Mouse (Mus musculus) retina, postnatal 7 days (tissue): ENCODE measurements at regions not wholly inside any gene's neighbourhood (a gene's known extent, or its start where the extent isn't known, plus 50 kb on each side); places are given as distances from the start of the nearest gene placed in this dataset.
A peak's percentile ranks its signal among the peaks of the same experiment; 100 is the strongest.

Source experiments
- DNase-seq: peaks from one replicate; pipeline ENCODE4 v3.0.0-alpha.2; 2012; ENCODE audit warnings: low read depth, low spot score

DNA sequence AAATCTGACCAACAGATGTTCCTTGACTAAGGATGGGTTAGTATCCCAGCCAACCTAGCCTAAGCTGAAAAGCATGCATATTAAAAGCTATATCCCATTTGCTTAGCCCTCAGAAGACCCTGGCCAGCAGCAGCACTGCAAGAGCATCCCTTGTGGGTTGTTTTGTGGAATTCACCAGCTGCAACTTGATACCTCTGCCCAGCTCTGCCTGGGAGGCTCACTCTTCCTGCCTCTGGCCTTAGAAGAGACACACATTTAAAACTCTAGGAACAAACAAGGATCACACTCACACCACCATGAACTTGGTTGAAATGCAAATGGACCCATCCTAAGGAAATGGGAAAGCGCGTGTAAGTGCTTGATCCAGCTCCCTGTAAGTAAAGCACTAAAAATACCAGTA, 107.7 kb upstream of the Arl4c start:
- no peak for DNase-seq

DNA sequence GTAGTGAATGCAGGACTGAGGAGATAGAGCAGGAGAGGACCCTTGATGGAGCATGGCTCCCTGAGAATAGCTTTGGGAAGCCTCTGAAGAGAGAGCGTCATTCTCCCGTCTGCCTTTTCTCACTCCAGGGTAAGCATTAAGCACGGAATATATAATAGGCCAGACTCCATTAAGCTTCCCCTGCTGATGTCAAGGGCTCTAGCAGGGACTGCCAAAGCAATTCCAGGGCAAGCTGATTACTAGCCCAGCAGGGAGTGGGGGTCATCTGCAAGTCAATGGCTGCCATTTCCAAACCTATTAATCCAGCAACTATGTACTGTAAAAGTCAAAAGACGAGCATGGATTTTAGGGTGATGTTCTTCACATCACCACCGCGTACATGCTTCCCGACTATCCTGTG, 111.2 kb upstream of the Arl4c start:
- no peak for DNase-seq

DNA sequence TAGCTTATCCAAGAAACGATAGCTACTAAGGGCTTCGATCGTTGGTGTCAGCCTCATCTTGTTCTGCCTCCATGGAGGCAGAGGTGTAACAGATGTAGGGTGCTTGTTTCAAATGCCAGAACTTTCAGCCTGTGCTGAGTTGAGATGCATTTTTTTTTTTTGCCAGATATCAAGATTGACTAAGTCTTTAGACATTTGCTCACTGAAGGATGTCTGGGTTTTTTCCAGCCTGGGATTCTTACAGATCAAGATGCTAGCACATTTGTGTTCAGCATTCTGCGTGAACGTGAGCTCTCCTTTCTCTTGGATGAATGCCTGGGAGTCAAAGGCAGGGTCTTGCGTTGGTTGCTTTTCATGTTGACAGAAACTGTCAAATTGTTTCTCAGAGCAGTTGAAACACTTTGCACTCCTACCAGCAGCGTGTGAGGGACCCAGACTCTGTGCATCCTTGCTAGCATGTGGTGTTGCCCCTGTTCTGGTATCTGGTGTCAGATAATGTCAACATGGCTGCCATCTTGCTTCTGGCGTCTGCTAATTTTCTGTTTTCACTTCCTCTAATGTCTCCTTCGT, 114.4 kb upstream of the Arl4c start:
- DNase-seq: no peak

DNA sequence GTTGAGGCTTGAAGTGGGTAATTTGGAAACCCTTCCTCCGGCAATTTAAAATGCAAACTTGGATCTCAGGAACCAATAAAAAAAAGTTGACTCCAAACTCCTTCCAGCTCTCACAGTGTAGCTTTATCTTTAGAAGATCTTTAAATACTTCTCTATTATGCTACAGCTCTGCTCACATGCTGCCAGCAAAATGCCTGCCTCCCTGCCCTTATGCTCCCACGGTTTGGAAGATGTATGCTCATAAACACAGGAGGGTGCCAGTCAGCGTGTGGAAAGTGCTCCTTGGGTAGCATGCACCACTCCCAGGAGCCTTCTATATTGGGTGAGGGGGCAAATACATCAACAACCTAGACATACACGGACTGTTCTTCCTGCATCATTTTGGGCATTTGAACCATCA, 123.2 kb upstream of the Arl4c start:
- no peak for DNase-seq

DNA sequence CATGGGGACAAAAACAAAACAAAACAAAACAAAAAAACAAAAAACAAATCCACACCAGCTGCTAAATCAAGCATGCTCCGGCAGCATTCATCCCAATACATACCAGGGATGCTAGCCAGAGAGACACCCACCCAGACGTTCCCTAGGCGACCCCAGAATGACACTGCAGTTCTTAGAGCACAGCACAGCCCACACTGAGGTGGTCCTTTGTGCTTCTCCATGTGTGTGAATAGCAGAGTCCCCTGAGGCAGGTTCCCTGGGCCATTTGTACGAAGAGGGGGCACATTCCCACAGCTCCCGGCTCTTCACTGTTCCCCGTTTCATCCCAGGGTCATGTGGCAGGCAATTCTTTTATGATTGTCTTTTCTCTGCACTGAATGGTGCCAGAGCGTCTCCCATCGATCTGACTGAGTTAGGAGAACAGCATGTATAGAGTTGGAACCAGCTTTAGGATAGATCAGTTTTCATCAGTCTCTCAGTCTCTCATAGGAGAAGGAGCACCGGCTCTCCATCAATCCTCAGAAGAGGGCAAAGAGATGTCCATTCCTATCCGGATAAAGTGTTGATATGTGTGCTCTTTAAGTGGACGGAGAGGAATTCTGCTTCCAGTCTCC, 136.7 kb upstream of the Arl4c start:
- DNase-seq: no peak

DNA sequence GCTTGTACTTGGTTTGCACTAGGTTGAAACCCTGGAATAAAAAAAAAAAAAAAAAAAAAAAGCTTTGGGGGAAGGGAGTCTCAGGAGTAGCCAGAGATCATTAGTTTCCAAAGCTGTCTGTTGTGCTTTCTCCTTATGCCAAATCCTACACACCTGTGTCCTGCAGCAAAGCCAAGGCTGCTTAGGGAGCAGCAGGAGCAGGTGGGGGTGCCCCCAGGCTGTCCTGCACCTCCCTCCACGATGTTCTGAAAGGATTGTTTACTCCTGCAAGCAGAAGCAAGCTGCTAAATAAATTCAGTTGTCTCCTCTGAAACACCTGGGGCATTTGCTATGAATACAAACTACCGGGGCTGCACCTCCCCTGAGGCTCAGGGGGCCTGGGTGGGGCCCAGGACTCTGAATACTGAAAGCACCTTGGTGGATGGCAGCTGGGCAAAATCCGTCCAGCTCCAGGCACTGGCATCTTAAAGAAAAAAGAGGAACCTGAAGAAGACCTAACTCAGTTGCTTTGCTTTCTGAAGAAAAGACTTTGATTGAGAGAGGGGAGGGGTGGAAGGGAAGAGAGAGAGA, 137.5 kb upstream of the Arl4c start:
- DNase-seq: no peak

DNA sequence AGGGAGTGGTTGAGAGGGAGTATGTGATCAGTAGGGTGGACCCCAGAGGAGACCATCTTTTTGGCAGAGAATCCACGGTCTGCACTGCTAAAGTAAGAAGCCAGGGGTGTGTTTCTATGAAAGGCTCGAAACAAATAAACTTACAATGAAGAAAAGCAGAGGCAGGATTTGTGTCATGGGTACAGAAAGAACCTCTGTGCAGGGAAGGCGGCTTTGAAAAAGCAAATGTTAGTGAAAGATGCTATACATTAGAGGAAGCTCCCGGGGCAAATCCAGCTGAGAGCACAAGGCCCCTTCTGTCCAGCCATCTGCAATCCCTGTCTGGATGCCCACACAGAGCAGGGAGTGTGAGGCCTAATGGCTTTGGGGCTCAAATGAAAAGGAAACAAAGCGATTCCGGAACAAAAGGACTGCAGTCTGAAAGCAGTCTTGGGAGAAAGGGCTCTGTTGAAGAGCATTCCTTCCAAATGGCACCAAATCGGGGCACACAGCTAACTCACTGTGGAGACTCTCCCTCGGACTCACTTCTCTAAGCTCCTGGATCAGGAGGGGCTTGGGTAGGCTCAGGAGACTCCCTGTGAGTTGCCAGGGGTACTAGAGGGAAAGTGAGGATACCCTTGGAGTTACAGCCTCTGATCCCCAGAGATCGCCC, 138.1 kb upstream of the Arl4c start:
- no peak for DNase-seq

DNA sequence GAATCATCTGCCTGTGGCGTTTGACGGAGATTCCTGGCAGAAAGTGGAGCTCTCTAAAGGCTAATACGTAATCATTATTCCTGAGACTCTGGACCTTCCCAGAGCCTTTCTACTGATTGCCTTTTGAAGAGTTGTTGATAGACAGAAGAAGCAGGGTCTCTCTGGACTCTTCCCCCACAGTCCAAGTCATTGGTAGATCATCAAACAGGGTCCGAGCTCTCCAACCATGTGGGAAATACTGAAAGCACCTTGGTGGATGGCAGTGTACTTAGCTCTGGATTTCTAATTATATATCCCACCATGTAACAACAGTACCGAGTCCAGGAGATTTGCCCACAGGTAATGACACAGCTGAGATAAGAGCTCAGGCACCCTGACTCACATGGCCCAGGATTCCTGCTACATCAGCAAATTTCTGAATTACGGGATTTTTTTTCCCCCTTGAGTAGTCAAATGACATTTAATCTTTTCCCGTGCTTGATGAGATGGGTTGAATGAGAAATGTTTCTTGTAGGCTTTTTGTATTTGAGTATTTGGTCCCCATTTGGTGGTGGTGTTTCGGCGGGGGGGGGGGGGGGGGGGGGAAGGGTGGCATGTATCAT, 139.1 kb upstream of the Arl4c start:
- DNase-seq: no peak

DNA sequence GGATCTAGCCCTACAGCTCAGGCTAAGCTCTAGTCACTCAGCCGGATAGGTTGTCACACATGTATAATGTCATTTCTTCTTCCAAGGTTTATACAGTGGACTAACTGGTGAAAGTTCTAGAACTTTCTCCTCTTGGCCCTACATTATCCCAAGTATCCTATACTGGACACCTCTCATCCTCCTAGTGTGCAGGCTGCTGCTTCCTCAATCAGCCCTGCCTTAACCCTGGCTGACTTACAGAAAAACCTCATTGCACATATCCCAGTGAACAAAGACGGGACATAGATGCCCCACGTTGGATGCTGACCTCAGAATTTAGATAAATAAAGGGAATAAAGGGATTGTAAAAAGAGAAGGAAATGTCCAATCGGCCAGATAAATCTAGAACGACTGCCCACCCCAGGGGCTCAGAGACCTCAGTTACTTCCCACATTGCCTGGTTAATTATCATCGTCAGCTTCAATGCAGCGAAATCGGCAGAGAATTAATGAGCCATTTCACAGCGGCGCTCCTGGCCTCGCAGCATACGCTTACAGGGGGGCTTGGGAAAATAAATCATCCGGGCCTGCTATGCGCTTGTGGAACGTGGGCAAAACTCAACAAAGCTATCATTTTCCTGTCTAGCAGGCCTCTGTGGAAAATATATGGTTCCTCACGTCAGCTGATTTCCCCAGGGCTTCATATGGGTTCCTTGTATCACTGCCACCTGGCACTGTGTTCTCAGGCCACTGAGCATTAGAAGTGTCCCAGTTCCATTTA, 145.5 kb upstream of the Arl4c start:
- peak; percentile 32 for DNase-seq

DNA sequence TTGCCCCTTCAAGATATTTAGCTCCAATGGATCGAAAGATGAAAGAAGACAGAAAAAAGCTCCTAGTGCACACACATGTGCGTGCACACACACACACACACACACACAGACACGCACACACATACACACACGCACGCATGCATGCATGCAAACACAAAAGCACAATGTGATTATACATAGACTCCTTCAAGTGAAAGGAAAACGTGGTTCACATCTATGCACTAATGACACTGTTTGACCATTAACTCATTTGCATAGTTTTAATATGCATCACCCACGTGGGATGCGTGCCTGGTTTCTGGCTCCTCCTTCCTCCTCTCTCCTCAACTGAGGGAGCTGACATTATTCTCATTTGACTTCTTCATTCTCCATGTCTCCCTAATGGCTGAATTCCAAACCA, 146.2 kb upstream of the Arl4c start:
- no peak for DNase-seq

DNA sequence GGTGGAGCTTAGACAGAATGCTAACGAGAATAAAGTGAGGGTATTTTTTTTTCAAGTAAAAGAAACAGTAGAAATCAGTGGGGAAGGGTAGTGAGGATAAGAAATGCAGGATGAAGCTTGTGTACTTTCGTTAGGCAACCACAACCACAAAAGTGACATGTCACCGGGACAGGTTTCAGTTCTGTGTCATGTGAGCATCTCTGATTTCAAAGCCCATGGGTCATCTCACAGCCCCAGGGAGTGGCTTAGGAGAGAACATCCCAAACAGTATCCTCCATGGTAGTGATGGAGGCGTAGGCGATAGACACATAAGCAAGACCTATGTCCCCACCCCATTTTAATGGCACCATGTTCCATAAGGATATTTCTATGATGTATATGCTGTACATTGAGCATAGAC, 147.4 kb upstream of the Arl4c start:
- DNase-seq: no peak

DNA sequence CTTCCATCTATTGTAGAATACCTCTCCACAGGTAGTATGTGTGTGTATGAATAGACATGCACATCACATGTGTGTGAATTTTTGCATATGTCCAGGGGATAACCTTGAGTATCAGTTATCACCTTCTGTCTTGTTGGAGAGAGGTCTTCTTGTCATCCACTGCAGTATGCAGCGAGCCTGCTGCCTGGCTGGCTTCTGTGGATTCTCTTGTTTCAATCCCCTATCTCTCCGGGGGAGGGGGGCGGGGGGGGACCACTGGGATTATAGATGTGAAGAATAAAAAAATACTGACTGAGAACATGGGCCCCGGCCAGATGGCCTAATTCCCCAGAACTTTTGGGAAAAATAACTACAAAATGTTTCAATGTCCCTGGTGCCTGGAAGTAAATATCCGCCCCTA, 149.9 kb upstream of the Arl4c start:
- no peak for DNase-seq

DNA sequence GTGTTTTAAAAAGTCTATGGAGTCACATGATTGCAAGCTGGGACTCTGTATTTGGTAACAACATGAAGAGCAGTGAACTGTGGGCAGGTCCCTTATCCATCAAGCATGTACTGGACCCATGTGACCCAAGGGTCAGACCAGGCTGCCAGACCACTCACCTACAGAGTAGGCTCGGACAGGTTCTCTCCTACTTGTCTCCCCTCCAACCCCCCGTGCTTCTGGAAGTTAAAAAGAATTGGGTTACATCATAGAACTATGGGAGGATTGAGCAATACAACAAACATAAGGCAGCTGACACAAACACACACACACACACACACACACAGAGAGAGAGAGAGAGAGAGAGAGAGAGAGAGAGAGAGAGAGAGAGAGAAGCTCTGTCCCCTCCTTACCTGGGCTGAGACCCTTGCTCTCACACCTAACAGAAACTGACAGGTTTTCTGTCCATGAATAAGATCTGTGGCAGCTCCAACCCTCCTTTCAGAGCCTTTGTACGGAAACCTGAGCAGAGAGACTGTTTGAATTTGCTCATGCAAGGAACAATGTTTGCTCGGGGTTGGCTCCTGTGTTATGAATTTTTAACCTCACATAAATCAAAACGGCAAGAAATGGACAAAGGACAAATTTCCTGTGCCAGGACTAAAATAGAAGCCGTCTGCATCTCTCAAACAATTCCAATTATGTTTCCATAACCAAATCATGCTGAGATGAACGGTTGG, 159.0 kb upstream of the Arl4c start:
- DNase-seq: no peak

DNA sequence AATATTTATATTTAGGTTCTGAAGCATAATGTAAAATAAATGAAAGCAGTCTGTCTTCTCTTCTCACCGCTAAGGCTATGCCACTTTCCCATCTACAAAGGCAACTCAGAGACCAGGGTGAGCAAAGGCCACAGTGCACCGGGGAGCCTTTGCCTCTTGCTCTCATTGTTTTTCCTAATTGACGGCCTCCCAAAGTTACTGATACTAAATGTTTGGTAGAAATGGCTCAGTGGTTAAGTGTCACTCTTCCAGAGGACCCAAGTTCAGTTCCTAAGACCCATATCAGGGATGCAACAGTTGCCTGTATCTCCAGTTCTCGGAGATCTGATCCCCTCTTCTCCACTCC, 159.5 kb upstream of the Arl4c start:
- no peak for DNase-seq

DNA sequence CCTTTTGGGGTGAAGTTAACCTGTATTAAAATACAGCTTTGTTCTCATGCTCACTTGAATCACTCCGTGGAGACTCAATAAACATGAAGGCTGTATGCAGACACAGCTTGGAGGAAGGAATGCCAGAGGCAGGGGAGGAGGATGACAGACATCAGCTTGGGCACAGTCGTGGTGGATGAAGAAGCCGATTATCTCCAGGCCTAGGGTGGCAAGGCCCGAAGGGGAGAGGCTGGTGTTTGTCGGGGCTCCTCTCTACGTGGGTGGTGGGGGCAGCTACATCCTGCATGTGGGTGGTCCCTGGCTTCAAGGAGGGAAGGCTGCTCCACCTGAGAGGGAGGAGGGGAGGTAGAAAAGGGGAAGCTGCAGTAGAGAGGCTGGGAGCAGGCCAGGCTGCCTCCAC, 163.4 kb upstream of the Arl4c start:
- no peak for DNase-seq

DNA sequence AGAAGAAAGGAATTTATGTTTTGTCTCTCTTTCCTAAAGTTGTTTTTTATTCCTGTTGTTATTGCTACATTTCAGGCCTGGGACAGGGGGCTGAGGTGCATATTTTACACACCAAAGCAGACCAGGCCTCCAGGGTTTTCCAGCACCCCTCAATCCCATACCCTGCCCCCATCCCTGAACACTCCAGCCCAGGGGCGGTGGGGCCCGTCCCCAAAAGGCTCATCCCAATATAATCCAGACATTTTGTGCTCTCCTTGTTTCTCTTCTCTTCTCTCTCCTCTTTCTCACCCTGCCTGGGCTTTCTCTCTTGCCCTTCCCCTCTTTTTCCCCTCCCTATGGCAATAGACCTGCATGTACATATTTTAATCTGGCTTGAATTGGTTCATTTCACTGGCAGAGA, 164.6 kb upstream of the Arl4c start:
- DNase-seq: no peak

DNA sequence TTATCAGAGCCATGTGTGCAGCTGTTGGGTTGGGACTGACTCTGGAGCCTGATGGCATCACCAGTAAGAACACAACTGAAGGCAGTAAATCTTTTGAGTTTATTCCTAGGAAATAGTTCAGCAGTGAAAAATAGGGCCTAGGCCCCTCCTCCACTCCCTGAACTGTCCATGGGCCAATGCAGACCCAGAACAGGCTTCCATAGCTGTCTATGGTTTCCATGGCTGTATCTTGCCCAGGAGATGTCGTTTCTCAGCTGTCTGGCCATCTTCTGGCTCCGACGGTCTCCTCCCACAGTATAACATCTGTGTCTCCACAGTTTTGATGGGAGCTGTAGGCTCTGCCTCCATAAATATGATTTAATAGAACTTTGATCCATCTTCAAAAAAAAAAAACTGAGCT, 165.1 kb upstream of the Arl4c start:
- no peak for DNase-seq

DNA sequence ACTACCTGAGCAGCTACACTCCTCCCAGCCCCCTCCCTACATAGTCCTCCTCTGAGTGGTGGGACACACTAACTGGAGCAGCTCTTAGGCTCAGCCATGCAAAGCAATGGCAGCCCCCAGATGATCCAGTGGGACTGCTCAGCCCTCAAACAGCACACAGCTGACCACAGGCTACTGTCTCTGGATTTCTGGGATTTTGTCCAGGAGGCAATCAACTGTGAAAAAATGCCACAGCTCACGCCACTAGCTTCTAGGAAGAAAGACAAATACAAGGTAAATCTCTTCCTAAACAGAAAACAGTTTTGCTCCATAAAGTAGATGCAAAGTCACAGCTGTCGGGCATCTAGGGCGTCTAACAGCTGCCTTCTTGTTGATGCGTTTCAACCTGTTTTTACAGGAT, 167.9 kb upstream of the Arl4c start:
- DNase-seq: peak; percentile 11

DNA sequence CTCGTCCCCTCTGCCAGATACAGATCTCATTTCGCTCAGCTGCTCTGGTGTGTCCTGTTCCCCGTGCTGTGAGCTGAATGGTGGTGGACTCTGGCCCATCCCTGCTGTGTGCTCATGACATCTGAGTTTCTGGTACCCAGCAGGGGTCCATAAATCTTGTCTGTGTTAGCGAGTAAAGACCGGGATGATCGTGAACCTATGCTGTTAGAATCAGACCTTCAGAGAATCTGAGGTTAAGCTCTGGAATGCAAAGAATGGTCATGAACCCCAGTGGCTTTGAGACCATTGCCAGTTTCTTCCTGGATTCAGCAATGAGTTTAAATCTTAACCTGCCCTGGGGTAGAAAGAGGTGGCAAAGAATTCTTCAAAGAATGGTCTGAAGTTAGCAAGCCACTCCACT, 173.3 kb upstream of the Arl4c start:
- DNase-seq: no peak

DNA sequence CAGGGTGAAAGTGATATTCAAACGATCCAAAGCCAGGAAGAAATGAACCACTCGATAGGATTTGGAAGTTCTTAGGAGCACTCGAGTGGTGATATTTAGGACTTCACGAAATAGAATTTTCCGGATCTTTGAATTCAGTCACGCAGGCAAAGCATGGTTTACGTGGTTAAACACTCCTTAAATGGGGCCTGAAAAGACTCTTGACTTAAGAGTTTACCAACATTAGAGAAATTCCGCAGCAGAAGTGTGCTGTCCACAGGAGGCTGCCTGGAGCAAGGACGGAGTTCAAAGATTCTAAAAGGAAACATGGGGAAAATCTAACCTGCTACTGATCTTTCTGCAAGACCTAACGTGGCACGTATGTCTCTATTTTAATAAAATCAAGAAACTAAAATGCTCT, 175.4 kb upstream of the Arl4c start:
- no peak for DNase-seq

DNA sequence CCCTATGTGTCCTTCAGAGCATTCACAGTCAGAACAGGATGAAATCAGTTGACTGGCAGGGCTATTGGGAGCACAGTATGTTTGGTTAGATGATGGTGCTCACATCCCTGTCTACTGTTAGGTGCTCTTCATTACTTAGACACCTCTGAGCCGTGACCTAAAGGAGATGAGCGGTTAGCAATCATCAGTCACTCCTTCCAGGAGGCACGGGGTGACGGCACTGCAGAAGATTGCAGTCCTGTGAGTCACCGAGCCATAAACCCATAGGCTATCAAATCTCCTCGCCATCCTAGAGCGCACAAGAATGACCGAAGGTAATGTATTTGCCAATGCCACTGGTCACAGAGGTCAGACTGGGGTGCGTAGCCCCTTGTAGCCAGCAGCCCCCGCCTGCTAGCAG, 176.8 kb upstream of the Arl4c start:
- DNase-seq: no peak

DNA sequence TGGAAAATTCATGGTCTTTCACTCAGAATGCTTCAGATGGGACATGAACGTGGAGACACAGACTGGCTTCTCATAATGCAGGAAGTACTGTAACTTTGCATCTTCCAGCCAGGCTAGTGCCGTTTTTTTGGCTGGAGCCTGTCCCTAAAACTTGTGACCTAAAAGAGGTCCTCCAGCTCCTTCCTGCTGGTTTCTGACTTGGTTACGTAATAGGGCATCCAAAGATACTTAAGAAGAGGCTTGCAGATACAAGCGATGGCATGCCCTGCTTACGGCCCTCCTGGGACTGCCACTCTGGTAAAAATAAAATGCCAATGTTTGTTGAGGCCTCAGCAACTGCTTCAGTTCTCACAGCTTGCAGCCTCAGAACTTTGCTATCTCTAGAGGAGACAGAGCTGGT, 177.3 kb upstream of the Arl4c start:
- no peak for DNase-seq
